Mouse (Mus musculus): Measurements from ENCODE around the gene Celf2.
"Not testable (repeated sequence)": the region's sequence is repeated elsewhere in the genome, so short reads cannot be mapped to it uniquely, and the experiment has no call there.

Celf2 gene

DNA sequence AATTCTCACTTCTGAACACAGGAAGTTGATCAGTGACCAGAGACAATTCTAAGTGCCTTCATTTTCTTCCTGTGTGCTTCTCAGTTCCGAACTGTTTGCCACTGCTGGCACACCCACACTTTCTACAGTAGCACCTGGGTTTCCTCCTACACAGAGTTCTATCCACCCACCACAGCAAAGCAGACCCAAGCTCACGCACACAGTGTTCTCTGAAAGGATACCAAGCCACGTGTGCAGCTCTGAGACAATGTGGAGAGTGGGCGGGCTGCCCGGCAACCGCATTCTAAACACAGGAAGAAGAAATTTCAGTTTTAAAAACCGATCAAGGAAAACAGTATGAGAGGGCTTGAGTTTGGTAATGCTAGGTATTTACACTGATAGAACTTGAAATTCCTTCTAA, 239.3 kb downstream of the Celf2 start:
- peak; percentile 45 to 55 for DNase-seq (ENCODE audit: low read depth in 2 of 2, low spot score in 2 of 2)

DNA sequence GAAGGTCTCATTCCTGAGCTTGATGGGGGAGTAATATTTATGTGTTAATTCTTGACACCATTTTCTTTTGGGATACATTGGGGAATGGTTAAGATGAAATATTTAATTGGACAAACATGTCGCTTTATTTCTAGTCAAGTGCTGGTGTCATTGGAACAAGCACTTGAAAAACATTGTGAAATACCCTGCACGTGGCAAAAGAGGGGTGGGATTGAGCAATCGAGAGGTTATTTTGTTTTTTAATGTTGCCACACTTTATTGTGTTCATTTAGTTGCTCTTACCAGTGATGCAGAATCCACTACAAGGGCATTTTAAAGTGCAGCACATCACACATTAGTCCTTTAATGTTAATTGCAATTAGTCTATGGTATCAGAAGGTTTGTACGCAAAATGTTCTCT, 242.2 kb downstream of the Celf2 start:
- no peak for DNase-seq (ENCODE audit: low read depth in 2 of 2, low spot score in 2 of 2)

DNA sequence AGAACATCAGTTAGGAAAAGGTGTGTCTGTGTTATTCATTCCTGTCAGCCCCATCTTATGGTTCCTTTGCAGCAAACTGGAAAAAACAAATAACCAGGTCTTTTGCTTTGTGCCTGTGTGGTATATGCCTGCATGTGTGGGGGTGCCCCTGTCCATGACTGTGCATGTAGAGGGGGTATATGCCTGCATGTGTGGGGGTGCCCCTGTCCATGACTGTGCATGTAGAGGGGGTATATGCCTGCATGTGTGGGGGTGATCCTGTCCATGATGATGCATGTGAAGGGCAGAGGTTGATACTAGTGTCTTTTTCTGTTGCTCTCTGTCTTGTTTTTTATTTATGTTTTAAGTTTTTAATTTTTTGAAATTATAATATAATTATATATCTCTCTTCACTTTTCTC, 246.7 kb downstream of the Celf2 start:
- not testable (repeated sequence) for DNase-seq (ENCODE audit: low read depth in 2 of 2, low spot score in 2 of 2)

DNA sequence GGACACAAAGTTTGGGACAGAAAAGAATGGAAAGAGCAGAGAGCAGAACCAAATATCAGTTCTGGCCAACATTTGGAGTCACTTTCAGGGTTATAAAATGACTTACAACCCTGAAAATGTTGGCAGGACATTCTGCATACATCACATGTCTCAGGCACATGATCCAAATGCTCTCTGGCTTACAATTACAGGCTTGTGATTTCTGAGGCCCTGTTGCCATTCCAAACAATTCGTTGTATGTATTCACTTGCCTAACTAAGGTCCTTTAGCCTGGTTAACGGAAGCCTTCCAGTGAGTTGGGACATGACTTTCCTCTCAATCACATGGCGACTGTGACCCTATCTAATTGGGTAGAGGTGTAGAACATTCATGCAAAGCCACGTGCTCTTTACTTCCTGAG, 249.2 kb downstream of the Celf2 start:
- no peak for DNase-seq (ENCODE audit: low read depth in 2 of 2, low spot score in 2 of 2)

DNA sequence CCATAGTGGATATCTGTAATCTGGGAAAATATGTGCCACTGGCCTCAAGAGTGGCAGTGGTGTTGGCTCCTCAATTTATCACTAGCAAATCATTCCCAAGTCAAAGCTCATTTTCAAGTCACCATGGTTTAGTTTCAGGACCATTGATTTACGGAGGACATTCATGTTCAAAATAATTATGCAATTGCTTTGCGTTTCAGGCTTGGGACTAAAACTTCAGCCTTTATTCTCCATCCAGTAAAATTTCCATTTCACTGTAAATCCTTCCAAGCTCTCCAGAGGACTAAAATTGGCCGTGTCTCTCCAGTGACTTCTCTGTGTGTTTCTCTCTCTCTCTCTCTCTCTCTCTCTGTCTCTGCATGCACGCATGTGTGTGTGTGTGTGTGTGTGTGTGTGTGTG, 249.7 kb downstream of the Celf2 start:
- DNase-seq (ENCODE audit: low read depth in 2 of 2, low spot score in 2 of 2), result no peak

GRCm38 (mm10) chr2:7256023-7256422, 253.3 kb downstream of the Celf2 start:
- DNase-seq (ENCODE audit: low read depth in 2 of 2, low spot score in 2 of 2), result no peak

- no peak for DNase-seq (ENCODE audit: low read depth in 2 of 2, low spot score in 2 of 2)
Observed at GRCm38 (mm10) chr2:7255386-7255785, 254.0 kb downstream of the Celf2 start.

DNA sequence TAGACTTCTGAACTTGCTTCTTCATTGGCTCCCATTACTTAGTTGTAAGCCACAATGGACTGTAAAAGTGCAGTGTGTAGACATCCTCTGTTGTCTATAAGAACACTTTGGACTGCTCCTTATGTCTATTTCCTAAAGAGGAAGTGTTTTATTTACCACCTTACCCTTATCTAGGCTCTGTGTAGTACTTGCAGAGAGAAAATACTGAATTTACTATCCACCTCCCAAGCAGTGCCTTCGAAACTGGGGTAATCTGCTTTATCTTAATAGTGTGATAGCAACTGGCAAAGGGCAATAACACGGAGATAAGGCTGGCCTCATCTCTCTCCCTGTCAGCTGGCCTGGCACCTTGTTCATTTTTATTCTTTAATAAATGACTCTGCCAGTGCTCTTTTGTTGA, 259.0 kb downstream of the Celf2 start:
- no peak for DNase-seq (ENCODE audit: low read depth in 2 of 2, low spot score in 2 of 2)

DNA sequence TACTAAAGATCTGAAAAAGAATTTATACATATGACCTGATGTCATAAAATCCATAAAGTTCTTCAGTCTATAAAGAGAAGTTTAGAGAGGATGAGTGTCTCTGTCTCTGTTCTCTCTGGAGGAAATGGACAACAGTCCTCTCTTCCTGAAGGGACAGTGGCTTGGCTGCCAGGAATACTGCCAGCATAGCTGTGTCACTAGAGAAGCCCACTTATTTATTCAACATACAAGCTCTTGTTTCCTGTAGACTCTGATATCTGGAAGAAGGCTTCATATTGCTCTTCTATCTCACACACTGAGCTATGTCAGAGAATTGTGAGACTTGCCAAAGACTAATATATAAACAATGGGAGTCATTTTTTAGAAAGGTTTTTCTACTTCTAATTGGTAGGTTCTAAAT, 260.4 kb downstream of the Celf2 start:
- DNase-seq (ENCODE audit: low read depth in 2 of 2, low spot score in 2 of 2), result no peak

DNA sequence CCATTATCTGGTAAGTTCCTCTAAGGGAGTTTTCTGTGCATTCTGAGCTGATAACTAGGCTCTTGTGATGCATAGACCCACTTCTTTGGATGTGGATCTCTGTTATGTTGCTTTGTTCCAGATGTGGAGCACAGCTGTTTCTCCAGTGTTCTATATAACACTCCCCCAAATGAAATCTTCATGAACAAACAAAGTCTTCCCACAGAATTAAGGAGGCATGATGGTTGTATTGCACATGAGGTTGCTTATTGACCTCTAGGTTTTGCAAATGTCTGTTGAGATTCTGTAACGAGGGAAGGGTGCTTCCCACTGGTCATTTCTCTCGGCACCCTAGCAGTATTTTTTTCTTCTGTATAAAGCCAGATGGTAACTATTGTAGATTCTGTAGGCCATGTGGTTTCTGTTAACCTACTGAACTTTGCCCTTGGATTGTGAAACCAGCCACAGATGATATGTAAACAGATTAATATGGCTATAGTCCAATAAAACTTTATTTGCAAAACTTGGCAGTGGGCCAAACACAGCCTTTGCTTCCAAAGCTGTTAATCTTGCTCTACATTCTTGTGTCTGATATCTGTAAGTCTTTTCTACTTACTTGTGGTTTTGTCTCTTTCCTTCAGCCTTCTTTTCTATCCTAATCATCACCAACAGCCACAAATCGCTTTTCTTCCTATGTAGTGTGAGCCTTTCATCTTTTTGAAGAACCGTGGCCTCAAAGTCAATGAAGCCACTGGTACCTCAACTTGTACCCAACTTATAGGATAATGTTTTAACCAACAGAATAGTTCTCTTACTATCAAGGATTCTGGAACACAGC, 263.2 kb downstream of the Celf2 start:
- DNase-seq (ENCODE audit: low read depth in 2 of 2, low spot score in 2 of 2), result no peak

- no peak for DNase-seq (ENCODE audit: low read depth in 2 of 2, low spot score in 2 of 2)
Observed at GRCm38 (mm10) chr2:7242139-7242538, 267.2 kb downstream of the Celf2 start.

DNA sequence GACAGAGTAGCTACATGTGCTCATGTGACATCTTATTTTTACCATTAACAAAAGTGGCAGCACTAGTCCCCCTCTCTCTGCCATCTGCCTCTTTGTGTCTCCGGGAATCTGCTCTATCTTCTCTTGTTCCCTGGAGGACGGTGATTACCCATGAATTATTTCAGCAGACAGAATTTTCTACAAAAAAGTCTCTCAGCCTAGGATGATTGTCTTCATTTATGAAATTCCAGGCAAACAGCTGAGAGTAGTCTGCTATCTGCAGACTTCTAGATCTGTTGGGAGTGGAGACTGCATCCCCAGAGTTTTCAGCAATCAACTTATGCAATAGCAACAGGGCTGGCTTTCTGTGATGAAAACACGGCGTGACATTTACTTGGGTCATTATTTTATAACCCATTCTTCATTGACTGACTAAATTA, 267.8 kb downstream of the Celf2 start:
- DNase-seq (ENCODE audit: low read depth in 2 of 2, low spot score in 2 of 2), result no peak

DNA sequence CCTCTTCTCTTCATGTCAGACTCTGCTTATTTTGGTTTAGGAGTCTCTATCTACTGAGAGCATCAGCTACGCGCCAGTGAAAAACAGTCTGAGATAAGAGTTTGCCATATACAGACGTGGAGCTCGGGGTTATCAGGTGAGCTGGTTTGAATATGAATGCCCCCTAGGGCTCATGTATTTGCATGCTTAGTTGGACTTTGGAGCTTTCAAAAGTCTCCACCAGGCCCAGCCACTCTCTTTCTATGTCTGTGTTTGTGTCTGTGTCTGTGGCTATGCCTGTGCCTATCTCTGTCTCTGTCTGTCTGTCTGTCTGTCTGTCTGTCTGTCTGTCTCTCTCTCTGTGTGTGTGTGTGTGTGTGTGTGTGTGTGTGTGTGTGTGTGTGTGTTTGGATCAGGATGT, 272.1 kb downstream of the Celf2 start:
- DNase-seq (ENCODE audit: low read depth in 2 of 2, low spot score in 2 of 2), result no peak

DNA sequence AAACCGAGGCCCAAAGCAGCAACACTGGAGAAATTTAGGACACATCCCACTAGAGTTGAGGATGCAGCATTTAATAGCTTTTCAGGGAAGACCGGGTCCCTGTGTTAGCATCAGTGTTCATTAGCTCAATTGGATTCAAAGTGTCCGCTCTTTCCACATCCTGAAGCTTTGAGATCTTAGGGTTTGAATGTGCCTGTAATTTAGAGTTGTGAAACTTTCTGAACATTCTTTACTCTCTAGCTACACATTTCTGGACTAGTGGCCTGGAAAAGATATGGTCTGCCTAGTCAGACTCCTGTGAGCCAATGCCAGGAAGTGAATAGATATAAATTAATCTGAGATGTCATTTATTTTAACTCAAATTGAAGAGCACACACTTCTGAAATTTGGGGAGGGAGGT, 272.9 kb downstream of the Celf2 start:
- no peak for DNase-seq (ENCODE audit: low read depth in 2 of 2, low spot score in 2 of 2)

DNA sequence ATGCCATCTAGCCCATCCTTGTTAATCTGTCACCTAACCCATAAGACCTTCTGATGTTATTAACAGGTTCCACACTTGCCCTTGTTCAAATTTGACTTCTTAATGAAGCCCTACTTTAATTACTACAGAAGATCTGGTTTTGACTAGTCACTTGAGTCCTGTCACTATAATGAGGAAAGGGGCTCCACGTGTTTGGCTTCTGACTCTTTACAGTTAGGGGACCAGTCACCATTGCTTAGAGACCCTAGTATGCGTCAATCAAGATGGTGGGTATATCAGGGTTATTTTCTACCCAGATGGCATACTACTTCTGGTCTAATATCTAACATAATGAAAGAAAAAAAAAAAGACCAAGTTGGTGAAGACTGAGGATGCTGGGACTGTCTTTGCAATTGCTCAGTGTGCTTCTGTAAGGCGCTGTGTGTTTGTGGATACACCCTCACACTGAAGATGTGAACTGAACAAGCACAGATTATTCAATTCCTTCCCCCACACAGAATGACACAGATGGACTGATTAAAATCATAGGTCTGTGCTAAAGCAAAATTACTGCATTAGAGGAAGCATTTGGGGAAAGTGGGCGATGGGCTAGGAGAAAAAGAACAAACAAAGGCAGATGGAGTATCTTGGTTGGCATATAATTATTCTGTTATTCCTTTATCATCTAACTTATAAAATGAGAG, 274.2 kb downstream of the Celf2 start:
- no peak for DNase-seq (ENCODE audit: low read depth in 2 of 2, low spot score in 2 of 2)

- DNase-seq (ENCODE audit: low read depth in 2 of 2, low spot score in 2 of 2), result no peak
Observed at GRCm38 (mm10) chr2:7234587-7234986, 274.8 kb downstream of the Celf2 start.

DNA sequence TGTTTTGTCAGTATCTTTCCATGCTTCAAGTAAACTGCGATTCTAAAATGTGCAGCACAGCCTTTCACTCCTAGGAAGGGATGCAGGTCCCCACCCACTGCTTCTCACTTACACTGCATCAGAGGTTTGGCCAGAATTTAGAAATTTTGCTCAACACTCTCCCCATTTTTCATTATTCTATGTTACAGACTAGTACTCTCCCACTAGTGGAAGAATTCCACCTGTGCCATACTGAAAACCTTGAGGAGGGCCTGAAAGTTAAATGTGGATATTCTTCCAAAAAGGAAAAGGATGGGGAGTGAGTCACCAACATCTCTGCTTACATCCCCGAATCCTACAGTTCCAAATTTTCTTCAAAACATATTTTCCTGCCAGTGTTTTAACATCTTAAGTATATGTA, 276.0 kb downstream of the Celf2 start:
- DNase-seq (ENCODE audit: low read depth in 2 of 2, low spot score in 2 of 2), result no peak

DNA sequence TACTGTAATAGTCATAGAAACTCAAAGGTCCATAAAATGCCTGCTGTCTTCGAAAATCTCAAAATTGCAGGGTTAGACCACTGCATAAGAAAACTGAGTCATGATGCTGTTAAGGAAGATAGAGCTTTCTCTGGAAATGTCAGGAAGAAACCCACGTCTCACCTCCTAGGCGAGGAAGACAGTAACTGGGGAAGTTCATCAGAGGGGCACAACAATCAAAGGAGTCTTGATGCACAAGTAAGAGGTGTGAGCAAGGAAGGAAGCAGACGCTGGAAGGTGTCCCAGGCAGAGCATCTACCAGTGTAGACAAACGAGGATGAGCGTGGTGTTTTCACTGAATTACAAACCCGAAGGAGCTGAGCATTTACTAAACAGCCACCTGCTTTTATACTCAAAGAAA, 282.6 kb downstream of the Celf2 start:
- no peak for DNase-seq (ENCODE audit: low read depth in 2 of 2, low spot score in 2 of 2)

GRCm38 (mm10) chr2:7224346-7225071, 284.9 kb downstream of the Celf2 start:
- no peak for DNase-seq (ENCODE audit: low read depth in 2 of 2, low spot score in 2 of 2)

- DNase-seq (ENCODE audit: low read depth in 2 of 2, low spot score in 2 of 2), result no peak
Observed at GRCm38 (mm10) chr2:7223538-7223937, 285.8 kb downstream of the Celf2 start.

DNA sequence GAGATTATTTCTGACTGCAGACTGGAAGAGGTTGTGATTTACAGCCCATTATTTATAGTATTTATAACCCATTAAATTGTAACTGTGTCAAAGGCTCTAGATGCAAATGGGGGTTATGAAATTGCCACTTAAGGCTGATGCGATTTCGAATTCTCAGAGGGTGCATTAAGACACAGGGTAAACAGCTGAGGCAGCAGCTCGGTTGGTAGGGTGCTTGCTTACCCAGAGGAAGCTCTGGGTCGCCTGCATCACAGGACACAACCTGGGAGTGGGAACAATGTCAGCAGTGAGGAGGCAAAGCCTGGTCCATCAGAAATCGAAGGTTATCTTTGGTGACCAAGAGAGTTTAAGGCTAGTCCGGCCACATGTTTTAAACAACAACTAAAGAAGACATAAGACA, 286.5 kb downstream of the Celf2 start:
- no peak for DNase-seq (ENCODE audit: low read depth in 2 of 2, low spot score in 2 of 2)

DNA sequence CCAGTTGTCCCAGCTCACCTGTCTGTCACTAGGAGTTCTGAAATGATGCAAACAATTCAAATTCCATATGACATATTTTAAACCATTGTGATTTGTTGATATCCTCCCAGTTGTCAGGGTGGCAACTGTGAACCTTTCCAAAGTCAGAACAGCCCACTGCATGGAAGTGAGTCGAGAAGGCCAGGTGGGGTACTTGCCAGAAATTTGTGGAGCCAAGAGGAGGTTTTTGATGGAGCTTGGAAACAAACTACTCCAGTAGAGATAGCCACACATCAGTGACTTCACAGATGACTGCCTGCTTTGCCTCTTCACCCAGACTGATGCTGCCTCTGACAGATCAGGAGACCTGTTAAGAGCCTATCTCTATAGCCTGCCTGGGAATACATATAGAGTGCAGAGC, 287.5 kb downstream of the Celf2 start:
- no peak for DNase-seq (ENCODE audit: low read depth in 2 of 2, low spot score in 2 of 2)
